Mouse (Mus musculus): ENCODE data around the gene Dbx1.

- no peak for TF ChIP-seq GATA1 (IDR thresholded peaks at IDR 0.05; ENCODE audit: borderline replicate concordance, low read length)
- no peak for TF ChIP-seq FLI1 (IDR thresholded peaks at IDR 0.05; ENCODE audit: low read length)
Observed at GRCm38 (mm10) chr7:49676627-49677026, 40.0 kb upstream of the Dbx1 start.
